Mouse (Mus musculus) ES-Bruce4 (cell line): ENCODE measurements around the gene Tmem178.

Source experiments
- CTCF ChIP-seq: IDR thresholded peaks from one replicate; pipeline ENCODE4 v1.8.1; 2011; ENCODE audit warnings: low read depth, low read length
- EP300 ChIP-seq: IDR thresholded peaks from 2 replicates; pipeline ENCODE4 v1.6.1; 2011; ENCODE audit warnings: low read depth, low read length; ENCODE audit not compliant: insufficient read depth
- POLR2A ChIP-seq: IDR thresholded peaks from one replicate; pipeline ENCODE4 v1.8.1; 2011; ENCODE audit warnings: low read length; ENCODE audit not compliant: insufficient read depth

DNA sequence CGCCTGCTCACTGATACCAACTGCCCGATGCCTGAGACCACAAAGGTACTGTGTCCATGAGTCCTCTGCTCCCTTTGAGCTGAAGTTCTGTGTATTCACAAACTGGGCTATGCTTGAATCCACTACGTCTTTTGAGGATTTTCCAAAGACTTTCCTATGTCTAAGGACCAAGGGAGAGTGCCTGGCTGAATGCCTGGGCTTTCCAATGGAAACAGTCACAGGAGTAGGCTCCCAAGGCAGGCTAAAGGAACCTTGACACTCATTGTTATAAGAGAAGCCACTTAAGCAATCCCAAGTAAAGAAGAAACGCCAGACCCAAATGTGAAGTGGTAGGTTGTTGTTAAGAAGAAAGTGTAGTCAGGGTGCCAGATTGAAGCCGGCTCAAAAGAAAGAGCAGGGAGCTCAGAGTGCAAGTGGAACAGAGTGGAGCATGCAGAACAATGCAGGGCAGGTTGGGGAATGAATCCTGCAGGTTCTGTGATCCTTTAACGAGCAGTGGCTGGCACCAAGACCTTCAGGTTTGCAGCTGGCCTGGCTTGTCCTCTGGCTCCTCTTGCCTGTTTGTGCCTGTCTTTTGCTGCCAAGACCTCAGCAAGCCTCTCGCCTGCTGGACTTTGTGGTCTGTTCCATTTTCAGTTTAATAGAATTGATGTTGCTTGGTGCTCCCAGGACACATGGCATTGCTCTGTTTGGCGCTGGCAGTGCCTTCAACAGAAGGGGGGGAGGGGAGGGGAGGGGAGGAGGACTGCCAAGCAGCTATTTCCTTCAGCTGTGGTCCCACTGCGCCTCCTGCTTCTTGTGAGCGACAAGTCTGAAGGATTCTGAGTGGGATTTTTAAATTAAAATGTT is 22.9 kb upstream of the Tmem178 start:
- TF ChIP-seq EP300 (no peak), CTCF (no peak), POLR2A (no peak)
